Mouse (Mus musculus): ENCODE measurements at regions not wholly inside any gene's neighbourhood (a gene's known extent, or its start where the extent isn't known, plus 50 kb on each side); places are given as distances from the start of the nearest gene placed in this dataset.
"Not testable (repeated sequence)": the region's sequence is repeated elsewhere in the genome, so short reads cannot be mapped to it uniquely, and the experiment has no call there.

DNA sequence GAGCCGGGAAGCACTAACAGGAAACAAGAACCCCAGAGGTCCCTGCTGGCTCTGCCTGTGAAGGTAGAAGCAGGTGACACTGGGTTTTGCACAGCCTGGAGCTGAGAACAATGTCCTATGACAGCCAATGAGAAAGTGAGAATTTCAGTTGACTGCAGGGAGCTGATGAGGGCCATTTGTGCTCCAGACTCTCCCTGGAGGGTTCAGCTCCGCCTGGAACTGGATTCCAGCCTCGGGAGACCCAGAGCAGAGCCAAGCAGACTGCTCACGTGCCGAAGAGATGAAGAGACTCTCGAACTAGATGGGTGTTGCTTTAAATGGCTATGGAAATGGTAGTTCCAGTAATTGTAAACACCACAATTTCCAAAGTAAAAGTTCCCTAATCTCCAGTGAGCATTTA is 93.5 kb downstream of the Cand1 start:
- no peak for DNase-seq (ENCODE audit: low spot score in 2 of 2)

DNA sequence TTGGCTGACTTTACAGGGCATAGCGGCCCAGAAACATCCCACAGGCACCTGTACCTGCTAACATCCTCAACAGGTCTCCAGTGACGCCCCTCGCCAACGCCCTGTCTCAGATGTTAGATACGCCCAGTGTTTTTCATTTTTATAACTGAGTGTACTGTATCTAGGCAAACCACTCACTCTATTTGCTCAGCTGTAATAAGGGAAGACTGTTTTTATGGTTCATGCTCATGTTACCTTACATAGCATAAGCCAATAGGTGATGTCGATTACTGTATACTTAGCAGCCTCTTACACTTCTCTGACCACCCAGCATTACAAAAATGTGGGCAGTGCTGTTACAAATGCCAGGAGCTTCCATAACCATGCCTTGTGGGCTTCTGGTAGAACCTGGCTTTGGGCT is 97.0 kb downstream of the Cand1 start:
- DNase-seq (ENCODE audit: low spot score in 2 of 2): no peak

DNA sequence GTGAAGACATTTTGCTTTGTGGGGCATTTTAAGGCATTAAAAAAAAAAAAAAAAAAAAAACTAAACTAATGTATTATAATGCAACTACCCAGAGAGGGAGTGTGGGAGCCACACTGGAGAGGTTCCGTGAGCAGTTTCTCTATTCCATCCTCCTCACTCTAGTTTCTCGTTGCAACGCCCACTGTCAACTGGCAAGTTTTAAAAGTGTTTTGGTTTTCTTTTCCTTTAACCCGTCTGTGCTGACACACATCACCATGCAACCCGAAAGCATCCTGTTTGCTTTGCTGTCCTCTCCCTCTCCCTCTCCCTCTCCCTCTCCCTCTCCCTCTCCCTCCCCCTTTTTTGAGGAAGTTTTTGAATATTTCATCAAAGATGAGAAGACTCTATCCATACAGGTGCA is 97.5 kb downstream of the Cand1 start:
- no peak for DNase-seq (ENCODE audit: low spot score in 2 of 2)

DNA sequence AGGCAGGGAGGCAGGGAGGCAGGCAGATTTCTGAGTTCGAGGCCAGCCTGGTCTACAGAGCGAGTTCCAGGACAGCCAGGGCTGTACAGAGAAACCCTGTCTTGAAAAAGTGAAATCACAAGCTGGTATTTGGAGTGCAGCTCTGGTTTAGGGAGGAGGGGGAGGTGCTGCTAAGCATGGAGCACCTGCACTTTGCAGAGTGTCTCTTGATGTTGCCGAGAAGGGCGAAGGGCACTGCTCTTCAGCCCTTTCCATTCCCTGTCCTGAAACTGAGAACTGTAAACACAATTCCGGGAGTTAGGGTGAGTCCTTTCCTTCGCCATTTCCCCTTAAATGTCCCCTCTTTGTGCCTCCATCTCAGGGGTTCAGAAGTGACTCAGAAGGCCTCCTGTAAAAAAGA is 101.6 kb downstream of the Cand1 start:
- DNase-seq (ENCODE audit: low spot score in 2 of 2): no peak

DNA sequence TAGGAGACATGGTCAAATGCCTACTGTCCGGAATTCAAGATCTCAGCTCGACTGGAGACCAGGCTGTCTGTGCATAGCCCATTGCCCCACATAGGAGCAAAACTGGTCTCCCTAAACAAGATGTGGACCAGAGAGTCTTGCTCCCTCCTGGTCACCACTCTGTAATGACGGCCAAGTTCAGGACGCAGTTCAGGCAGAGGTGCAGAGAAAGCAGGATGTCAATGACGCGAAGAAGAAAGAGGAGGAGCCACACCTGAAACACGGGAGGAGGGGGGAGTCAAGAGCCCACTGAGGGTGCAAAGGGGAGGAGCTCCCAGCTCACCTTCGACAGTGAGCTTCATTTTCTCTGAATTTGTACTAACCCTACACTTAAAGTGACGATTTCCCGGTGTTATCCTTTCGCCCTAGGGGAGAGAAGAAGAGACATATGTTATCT is 104.3 kb downstream of the Cand1 start:
- DNase-seq (ENCODE audit: low spot score in 2 of 2): no peak

DNA sequence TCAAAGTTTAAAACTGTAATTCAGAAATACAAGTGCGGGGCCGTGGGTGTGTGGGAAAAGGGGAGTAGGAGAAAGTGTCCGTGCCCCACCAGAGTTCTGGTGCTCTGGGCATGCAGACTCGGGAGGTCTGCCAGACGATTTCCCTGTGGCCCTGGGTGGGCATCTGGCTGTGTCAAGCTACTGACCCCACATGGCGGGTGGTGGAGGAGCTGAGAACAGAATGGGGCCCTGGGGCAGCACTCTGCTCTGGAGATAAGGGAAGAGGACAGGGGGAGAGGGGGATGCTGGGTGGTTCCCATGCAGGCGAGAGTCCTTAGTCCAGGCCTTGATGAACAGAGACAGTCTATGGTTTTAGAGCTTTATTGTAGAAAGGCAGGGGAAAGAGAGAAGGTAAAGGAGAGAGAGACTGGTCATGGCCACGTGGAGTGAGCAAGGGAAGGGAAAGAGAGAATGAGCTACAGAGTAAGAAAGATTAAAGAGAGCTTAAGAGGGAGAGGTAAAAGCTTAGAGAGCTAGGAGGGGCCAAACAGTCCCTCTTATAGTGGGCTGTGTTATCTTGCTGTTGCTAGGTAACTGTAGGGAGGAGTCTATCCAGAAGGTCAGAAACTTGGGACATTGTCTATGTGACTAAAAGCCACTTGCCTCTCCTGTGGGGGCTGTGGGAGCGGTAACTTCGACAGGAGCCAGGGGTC is 104.9 kb downstream of the Cand1 start:
- no peak for DNase-seq (ENCODE audit: low spot score in 2 of 2)

DNA sequence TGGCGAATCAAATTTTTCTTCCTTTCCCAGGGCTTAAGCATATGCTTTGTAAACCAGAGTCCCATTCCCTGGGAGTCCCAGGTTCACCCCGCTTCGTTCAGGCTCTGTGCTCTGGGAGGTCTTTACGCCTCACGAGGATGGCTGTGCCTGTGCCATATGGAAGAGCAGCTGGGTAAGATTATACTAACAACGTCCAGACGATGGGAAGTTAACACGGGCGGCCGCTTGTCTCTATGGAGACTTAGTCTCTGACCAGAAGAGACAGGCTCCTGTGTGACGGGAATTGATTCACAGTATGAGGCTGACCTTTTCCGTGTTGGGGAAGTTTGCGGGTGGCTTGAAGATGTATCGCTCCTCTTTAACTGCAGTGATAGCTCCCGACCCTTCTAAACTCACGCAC is 107.9 kb downstream of the Cand1 start:
- no peak for DNase-seq (ENCODE audit: low spot score in 2 of 2)

DNA sequence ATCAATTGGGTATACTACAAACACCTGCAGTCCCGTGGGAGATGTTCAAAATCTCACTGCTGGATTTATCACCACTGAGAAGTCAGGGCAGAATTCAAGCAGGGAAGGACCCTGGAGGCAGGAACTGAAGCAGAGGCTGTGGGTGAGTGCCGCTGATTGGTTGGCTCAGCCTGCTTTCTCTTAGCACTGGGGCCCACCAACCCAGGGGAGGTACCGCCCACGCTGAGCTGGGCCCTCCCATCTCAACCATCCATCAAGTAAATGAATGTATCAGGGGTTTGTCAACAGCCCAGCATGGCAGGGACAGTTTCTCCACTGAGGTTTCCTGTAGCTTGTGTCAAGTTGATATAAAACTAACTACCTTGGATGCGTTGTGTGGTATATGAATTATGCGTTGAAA is 109.2 kb downstream of the Cand1 start:
- DNase-seq (ENCODE audit: low spot score in 2 of 2): no peak

DNA sequence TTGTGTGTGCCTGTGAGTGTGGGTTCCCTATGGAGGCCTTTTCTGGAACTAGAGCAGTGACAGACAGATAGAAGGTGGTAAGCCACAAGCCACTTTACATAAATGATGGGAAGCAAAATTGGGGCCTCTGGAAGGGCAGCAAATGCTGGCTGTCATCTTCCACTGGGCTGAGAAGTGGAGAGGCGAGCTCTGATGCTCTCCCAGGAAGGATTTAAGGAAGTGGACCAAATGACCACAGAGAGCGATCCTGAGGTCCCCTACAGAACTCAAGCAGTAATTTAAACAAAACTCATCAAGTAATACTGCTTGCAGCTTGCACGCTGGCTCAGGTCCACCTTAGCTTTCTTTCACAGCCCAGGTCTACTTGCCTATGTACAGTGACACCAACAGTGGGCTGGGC is 111.8 kb downstream of the Cand1 start:
- DNase-seq (ENCODE audit: low spot score in 2 of 2): no peak

DNA sequence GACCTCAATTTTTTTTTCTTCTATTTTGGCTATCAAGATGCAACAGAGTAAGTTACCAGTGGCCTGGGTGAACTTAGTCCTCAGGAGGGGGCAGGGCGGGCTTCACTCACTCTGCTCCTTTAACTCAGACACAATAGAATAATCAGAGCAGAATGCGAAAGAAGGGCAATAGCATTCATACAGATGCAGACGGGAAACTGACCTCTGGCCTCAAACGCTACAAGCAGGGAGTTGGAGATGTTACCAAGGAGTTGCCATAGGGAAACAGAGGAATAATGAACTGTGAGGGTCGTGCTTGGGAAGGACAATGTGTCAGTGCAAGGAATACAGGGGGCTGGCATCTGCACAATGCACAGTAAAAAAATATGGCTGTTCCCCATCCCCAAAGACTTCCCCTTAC is 116.3 kb downstream of the Cand1 start:
- no peak for DNase-seq (ENCODE audit: low spot score in 2 of 2)

DNA sequence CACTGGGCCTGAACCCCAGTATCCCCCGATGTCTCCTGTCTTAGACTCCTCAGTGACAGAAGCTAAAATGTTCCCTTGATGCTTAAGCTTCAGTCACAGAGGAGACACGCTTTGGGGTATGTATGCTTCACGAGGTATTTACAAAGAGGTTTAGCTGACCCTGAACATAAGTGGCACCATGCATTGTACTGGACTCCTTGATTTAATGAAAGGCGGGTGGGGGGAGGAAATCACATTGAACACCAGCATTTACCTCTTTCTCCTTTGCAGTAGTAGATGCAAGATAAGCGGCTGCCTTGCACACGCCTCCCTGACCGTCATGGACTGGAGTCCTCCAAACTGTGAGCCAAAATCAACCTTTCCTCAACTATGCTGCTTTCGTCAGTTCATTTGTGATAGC is 117.5 kb downstream of the Cand1 start:
- DNase-seq (ENCODE audit: low spot score in 2 of 2): no peak

DNA sequence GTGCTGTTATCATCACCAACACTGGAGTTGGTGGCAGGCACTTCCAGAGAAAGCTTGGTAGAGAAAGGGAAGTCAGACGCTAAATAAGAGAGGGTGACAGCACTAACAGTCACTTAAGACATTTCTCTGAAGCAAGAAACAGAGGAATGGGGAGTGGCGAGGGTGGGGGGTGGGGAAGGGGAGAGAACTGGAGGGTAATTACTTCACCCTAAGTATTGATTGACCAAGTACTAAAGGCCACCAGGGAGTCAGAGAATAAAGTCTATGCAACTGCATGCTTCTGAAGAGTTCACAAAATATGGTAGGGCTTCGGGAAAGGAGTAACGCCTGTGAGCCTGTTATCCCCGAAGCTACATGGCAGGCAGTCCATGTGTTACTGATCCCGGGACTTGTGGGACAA is 118.3 kb downstream of the Cand1 start:
- no peak for DNase-seq (ENCODE audit: low spot score in 2 of 2)

DNA sequence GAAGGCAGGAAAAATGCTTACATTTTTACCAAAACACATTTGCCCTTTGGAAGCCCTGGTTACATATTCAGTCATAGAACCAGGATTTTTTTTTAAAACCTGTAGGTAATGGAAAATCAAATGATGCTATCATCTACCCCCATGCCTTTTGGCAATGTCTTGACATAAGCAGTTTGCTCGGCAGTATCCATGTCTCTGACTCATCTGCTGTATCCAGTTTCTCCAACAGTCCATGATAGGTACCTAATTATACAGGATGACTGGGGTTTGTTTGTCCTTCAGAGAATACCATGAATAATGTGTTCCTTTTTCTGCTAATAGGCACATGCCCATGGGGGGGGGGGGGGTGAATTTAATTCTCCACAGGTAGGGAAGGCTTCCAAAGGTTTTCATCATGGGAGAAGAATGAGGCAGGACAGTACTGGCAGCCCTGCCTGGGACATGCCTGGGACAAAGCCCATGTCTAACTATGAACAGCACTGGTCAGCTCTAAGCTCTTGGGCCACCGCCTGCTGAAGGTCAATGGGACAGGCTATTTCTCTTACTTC is 122.9 kb downstream of the Cand1 start:
- DNase-seq (ENCODE audit: low spot score in 2 of 2): no peak

DNA sequence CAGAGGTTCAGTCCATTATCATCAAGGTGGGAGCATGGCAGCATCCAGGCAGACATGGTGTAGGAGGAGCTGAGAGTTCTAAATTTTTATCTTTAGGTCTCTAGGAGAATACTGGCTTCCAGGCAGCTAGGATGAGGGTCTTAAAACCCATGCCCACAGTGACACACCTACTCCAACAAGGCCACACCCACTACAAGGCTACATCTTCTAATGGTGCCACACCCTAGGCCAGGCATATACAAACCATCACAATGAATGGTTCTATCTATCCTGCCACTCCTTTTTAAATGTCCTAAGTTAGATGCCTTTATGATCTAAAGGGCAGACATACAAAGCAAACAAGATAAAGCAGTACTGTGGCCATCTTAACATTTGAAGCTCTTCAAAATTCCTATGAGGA is 124.7 kb downstream of the Cand1 start:
- not testable (repeated sequence) for DNase-seq (ENCODE audit: low spot score in 2 of 2)

DNA sequence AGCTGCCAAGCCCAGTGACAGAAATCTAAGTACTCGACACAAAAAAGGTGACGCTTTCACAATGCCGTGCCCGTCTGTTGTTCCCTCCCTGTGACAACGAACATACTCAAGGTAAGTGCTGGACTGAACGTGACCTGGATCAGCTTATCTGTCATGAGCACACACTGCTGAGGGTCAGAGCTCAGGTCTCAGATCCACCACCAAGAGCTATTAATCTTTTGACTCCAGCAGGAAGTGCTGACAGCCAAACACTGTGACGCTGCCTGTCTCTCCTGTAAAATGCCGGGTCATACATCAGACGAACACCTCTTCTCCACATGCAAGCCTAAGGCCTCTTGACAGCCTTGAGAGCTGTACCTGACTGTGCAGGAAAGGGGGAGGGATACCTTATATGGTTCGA is 125.2 kb downstream of the Cand1 start:
- DNase-seq (ENCODE audit: low spot score in 2 of 2): no peak

DNA sequence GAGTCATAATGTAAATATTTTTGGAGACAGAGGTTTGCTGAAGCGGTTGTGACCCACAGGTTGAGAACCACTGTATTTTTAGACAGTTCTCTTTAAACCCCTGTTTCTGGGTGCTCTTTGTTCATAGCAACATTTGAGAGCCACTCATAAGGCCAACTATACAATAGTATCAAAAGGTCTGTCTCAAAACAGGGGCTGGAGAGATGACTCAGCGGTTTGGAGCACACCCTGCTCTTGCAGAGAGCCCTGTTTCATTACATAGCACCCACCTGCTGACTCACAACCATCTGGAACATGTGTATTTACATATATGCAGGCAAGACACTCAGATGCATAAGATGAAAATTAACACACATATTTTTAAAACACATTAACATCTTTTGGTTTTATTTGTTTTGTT is 128.0 kb downstream of the Cand1 start:
- DNase-seq (ENCODE audit: low spot score in 2 of 2): no peak

DNA sequence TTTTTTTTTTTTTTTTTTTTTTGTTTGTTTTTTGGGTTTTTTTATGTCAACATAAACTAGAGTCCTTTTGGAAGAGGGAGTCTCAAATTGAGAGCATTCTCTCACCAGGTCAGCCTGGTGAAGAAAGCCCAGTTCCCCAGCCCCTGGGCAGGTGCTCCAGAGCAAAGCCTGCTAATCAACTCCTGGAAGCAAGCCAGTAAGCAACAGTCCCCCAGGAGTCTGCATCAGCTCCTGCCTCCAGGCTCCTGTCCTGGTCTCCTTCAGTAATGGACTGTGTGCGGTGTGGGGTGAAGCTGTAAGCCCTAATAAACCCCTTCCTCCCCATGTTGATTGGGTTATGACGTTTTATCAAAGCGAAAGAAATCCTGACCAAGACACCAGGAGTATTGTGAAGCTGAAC is 128.4 kb downstream of the Cand1 start:
- no peak for DNase-seq (ENCODE audit: low spot score in 2 of 2)

DNA sequence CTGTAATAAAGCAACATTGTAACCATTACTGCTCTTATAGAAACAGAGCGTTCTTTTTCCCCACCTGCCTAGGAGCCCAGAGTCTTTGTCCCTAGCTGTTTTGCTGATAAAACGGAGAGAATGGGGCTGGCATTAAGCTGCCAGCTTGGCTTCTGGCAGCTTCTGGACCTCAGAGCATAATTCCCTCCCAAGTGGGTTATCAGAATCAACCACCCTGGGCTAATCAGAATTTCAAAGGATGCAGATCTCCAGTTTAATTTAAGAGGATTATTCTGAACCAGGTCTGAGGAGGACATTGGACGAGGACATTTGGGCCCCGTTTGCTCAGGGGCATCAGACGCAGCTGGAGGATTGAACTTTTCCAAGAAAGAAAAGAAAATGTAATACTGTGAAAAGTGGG is 129.2 kb downstream of the Cand1 start:
- no peak for DNase-seq (ENCODE audit: low spot score in 2 of 2)

DNA sequence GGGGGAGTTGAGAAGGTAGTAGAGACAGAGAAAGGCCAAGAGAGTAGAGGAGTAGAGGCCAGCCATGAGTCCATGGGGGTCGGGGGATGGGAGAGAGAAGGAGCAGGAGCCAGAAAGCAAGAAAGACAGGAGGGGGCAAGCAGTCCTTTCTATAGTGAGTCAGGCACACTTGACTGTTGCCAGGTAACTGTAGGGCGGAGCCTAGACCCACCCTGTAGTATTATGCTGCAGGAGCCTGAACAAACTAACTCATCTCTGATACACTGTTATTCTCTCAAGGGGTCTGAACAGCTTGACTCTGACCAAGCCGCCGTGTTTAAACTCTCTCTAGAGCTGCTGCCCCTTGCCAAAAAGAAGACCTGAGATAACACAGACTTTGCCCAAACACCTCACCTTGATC is 130.6 kb downstream of the Cand1 start:
- no peak for DNase-seq (ENCODE audit: low spot score in 2 of 2)

DNA sequence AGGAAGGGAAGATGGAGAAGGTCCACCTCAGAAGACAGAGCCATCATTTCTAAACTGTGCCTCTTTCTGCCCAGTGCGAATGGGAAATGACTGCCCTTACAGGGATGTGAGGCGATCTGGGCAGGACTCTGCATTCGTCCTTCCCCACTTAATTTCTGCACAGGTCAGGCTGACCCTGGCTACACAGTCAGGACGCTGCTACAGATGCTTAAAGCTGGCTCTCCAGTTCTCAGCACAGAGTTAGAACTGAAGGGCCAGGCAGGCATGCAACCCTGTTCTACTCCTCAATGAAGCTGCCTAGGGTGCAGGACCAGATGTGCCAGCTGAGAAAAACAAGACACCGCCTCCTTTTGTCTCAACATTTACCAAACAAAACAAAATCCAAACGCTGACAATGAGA is 132.1 kb downstream of the Cand1 start:
- no peak for DNase-seq (ENCODE audit: low spot score in 2 of 2)

DNA sequence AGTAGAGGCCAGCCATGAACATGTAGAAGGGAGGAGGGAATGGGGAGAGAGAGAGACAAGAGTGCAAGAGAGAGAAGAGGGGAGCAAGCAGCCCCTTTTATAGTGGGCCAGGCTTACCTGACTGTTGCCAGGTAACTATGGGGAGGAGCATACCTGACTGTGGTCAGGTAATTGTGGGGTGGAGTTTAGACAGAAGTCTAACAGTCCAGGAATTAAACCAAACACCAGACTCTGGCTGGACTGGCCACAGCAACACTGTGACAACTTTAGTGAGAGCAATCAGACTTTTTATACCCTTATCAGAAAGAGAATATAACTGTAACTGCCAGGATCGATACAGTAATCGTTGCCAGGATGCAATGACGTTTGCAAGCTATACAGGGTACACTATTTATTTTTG is 133.8 kb downstream of the Cand1 start:
- DNase-seq (ENCODE audit: low spot score in 2 of 2): no peak

DNA sequence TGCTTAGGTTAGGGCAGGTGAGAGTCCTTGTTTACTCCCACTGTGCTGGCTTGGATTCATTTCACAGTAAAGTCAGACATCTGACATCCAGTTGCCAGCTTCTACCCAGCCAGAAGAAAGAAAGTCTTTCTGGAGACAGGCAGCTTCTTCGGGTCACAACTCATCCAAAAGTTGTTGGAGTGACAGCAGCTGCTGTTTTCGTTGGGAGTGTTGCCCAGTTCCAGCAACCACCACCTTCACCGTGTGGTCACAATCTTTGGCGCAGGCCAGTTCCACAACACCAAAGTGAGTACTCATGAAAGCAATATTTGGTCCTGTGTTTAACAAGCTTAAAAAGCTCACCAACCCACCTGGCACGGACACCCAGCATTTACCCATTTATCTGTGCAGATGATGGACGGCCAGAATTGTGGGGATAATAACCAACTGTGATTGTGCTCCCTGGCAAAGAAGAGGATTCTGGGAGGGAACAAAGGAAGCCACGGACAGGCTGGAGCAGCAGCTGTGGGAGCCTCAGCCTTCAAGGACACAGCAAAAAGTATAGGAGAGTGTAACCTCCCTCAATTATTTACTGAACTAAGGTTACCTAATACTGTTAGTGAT is 134.5 kb downstream of the Cand1 start:
- DNase-seq (ENCODE audit: low spot score in 2 of 2): no peak

DNA sequence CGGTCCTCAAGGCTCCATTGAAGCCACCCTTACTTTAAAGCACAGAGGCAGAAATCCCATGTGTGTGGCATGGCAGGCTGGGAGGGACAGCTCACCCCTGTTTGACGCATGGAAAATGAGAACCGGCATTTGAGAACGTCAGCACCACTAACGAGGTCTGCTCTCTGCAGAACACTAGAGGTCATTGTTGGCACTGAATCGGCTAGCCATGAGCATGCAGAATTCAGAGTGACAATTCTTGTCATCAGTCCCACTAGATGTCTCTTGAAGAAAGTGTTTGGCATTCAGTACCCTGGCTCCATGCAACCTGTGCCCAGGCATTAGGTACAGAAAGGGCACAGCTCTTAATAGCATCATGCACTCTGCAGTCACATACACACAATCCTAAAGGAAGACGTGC is 139.3 kb downstream of the Cand1 start:
- DNase-seq (ENCODE audit: low spot score in 2 of 2): no peak

Measured in adrenal gland, adult 18-20 months (tissue).